Mouse (Mus musculus): ENCODE results near the gene Arhgap24.

DNA sequence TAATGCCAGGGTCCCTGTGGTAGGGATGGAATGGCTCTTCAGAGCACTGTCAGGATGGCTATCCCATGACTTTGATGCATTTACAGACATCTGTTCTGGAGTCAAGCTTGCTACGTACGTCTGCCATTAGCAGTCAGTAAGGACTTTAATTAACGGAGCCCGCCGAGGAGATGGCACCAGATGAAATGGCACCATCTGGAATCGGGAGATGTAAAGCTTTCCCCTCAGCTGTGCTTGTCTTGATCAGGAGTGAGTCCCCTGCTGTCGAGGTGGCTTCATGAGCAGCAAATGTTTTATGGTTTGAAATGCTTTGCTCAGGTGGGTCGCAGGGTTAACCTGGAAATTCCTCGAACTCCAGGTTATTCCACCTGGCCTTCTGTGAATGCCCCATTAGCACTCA, 267.0 kb downstream of the Arhgap24 start:
- no peak for TF ChIP-seq TAL1 (IDR thresholded peaks at IDR 0.05; ENCODE audit: low read length)
- TF ChIP-seq GATA1 (IDR thresholded peaks at IDR 0.05; ENCODE audit: low read length), result no peak

Measured in erythroblast, embryonic 14.5 days (primary cell).